Mouse (Mus musculus) liver, embryonic 15.5 days (tissue): Measurements from ENCODE around the gene Col4a3. TPM values are rescaled to one million over a fixed set of nuclear protein-coding genes. Genes with fewer than 3 reads are reported as not detected.

Source experiments
- ATAC-seq: fragments of 200-750 bp; cut with Nextera tagmentation; 2 replicates; pipeline ENCODE4 v1.8.0; 2017; ENCODE audit warnings: moderate number of reproducible peaks, mild to moderate bottlenecking, moderate library complexity; ENCODE audit not compliant: insufficient read depth
- H3K27ac ChIP-seq: fragments of 300-500 bp; sonication (generic); replicated peaks from 2 replicates; pipeline ENCODE4 v1.5.1; 2015; ENCODE audit warnings: mild to moderate bottlenecking, inconsistent platforms
- H3K27me3 ChIP-seq: fragments of 300-500 bp; sonication (generic); 2 replicates; pipeline ENCODE4 v1.6.1; 2015; ENCODE audit warnings: mild to moderate bottlenecking, inconsistent platforms
- H3K36me3 ChIP-seq: fragments of 300-500 bp; sonication (generic); replicated peaks from 2 replicates; pipeline ENCODE4 v1.6.1; 2015; ENCODE audit warnings: moderate library complexity, mild to moderate bottlenecking, inconsistent platforms
- H3K4me1 ChIP-seq: fragments of 300-500 bp; sonication (generic); replicated peaks from 2 replicates; pipeline ENCODE4 v1.6.1; 2015; ENCODE audit warnings: inconsistent platforms
- H3K4me2 ChIP-seq: fragments of 300-500 bp; sonication (generic); 2 replicates; pipeline ENCODE4 v1.6.1; 2015; ENCODE audit warnings: moderate library complexity, mild to moderate bottlenecking, inconsistent platforms
- H3K4me3 ChIP-seq: fragments of 300-500 bp; sonication (generic); replicated peaks from 2 replicates; pipeline ENCODE4 v1.5.1; 2015; ENCODE audit warnings: mild to moderate bottlenecking, inconsistent platforms
- H3K9ac ChIP-seq: fragments of 300-500 bp; sonication (generic); 2 replicates; pipeline ENCODE4 v1.6.1; 2015; ENCODE audit warnings: moderate library complexity, mild to moderate bottlenecking, inconsistent platforms
- H3K9me3 ChIP-seq: fragments of 300-500 bp; sonication (generic); replicated peaks from 2 replicates; pipeline ENCODE4 v1.6.1; 2016; ENCODE audit warnings: inconsistent platforms
- WGBS: fragments of 180-500 bp; shearing (Covaris S2); methylation state at CpG from one replicate; pipeline ENCODE4 v1.1.7; 2015; ENCODE audit warnings: mixed read lengths; ENCODE audit not compliant: insufficient replicate concordance; 5-methylcytosine and 5-hydroxymethylcytosine counted together
- polyA plus RNA-seq: library from polyadenylated mRNA; unstranded; fragments of >200 nt; fragmentation: Nextera tagmentation; extraction: Ambion mirVana; gene quantifications from 2 replicates; pipeline ENCODE4 v1.2.1, GENCODE M21; 2015

Gene Col4a3
- polyA plus RNA-seq, 1 experiment from 2014 or later = 0.21 TPM

- Histone ChIP-seq H3K27ac (no peak overlapping the region), H3K9me3 (no peaks in the 10 kb centered on the region), H3K4me2 (no peak overlapping the region), H3K36me3 (no peaks in the 10 kb centered on the region), H3K9ac (no peak overlapping the region), H3K4me1 (no peaks in the 10 kb centered on the region), H3K27me3 (no peaks in the 10 kb centered on the region), H3K4me3 (no peak overlapping the region)
- ATAC-seq = no peak
- 61% methylated on average over 3 of the region's 3 CpGs for WGBS
Observed at GRCm38 (mm10) chr1:82575681-82576080, 11.0 kb upstream of the Col4a3 start.

GRCm38 (mm10) chr1:82576182-82576581 lies 10.5 kb upstream of the Col4a3 start:
- Histone ChIP-seq H3K9ac (no peak overlapping the region), H3K4me3 (no peak overlapping the region), H3K27me3 (no peaks in the 10 kb centered on the region), H3K36me3 (no peaks in the 10 kb centered on the region), H3K4me1 (no peaks in the 10 kb centered on the region), H3K27ac (no peak overlapping the region), H3K9me3 (no peaks in the 10 kb centered on the region), H3K4me2 (no peak overlapping the region)
- no peak for ATAC-seq
- 57% methylated on average over 2 of the region's 2 CpGs for WGBS

- Histone ChIP-seq H3K4me1 (no peaks in the 10 kb centered on the region), H3K36me3 (no peaks in the 10 kb centered on the region), H3K9me3 (no peaks in the 10 kb centered on the region), H3K9ac (no peak overlapping the region), H3K27me3 (no peaks in the 10 kb centered on the region), H3K27ac (no peak overlapping the region), H3K4me3 (no peak overlapping the region), H3K4me2 (no peak overlapping the region)
- ATAC-seq = no peak
- WGBS = 67% methylated on average over 10 of the region's 10 CpGs
Observed at GRCm38 (mm10) chr1:82577339-82577738, 9.4 kb upstream of the Col4a3 start.

GRCm38 (mm10) chr1:82577915-82578314 lies 8.8 kb upstream of the Col4a3 start:
- Histone ChIP-seq H3K4me3 (no peak overlapping the region), H3K4me1 (no peaks in the 10 kb centered on the region), H3K9me3 (no peaks in the 10 kb centered on the region), H3K27me3 (no peaks in the 10 kb centered on the region), H3K27ac (no peak overlapping the region), H3K36me3 (no peaks in the 10 kb centered on the region), H3K4me2 (no peak overlapping the region), H3K9ac (no peak overlapping the region)
- ATAC-seq = no peak
- WGBS = 25% methylated on average over 3 of the region's 3 CpGs

- Histone ChIP-seq H3K4me1 (no peaks in the 10 kb centered on the region), H3K4me3 (no peak overlapping the region), H3K27me3 (no peaks in the 10 kb centered on the region), H3K9ac (no peak overlapping the region), H3K36me3 (no peaks in the 10 kb centered on the region), H3K4me2 (no peak overlapping the region), H3K9me3 (no peaks in the 10 kb centered on the region), H3K27ac (no peak overlapping the region)
- no peak for ATAC-seq
- WGBS = 47% methylated on average over 4 of the region's 4 CpGs
Observed at GRCm38 (mm10) chr1:82578320-82578719, 8.4 kb upstream of the Col4a3 start.

GRCm38 (mm10) chr1:82585981-82586380 lies 740 bp upstream of the Col4a3 start:
- Histone ChIP-seq H3K27me3 (peaks cover 24% of the 10 kb centered on the region), H3K9me3 (no peaks in the 10 kb centered on the region), H3K4me3 (no peak overlapping the region), H3K9ac (no peak overlapping the region), H3K36me3 (no peaks in the 10 kb centered on the region), H3K4me1 (no peaks in the 10 kb centered on the region), H3K27ac (no peak overlapping the region), H3K4me2 (no peak overlapping the region)
- WGBS = 56% methylated on average over 7 of the region's 7 CpGs
- no peak for ATAC-seq

GRCm38 (mm10) chr1:82590266-82590665 lies 3.5 kb downstream of the Col4a3 start:
- 38% methylated on average over 4 of the region's 4 CpGs for WGBS
- no peak for ATAC-seq
- H3K4me2 ChIP-seq = no peak overlapping the region
- H3K36me3 ChIP-seq = no peaks in the 10 kb centered on the region
- no peak overlapping the region for H3K4me3 ChIP-seq
- H3K9ac ChIP-seq = no peak overlapping the region
- H3K27ac ChIP-seq = no peak overlapping the region
- peaks cover 24% of the 10 kb centered on the region for H3K27me3 ChIP-seq
- H3K9me3 ChIP-seq = no peaks in the 10 kb centered on the region
- no peaks in the 10 kb centered on the region for H3K4me1 ChIP-seq

- Histone ChIP-seq H3K27me3 (no peaks in the 10 kb centered on the region), H3K4me3 (no peak overlapping the region), H3K36me3 (no peaks in the 10 kb centered on the region), H3K9ac (no peak overlapping the region), H3K4me1 (no peaks in the 10 kb centered on the region), H3K9me3 (no peaks in the 10 kb centered on the region), H3K27ac (no peak overlapping the region), H3K4me2 (no peak overlapping the region)
- no peak for ATAC-seq
- 51% methylated on average over 6 of the region's 6 CpGs for WGBS
Observed at GRCm38 (mm10) chr1:82596864-82597596, 10.3 kb downstream of the Col4a3 start.

GRCm38 (mm10) chr1:82603198-82603950 lies 16.7 kb downstream of the Col4a3 start:
- Histone ChIP-seq H3K36me3 (no peaks in the 10 kb centered on the region), H3K27ac (no peak overlapping the region), H3K4me3 (no peak overlapping the region), H3K4me1 (no peaks in the 10 kb centered on the region), H3K27me3 (no peaks in the 10 kb centered on the region), H3K9ac (no peak overlapping the region), H3K4me2 (no peak overlapping the region), H3K9me3 (no peaks in the 10 kb centered on the region)
- ATAC-seq = no peak
- 53% methylated on average over 7 of the region's 7 CpGs for WGBS

GRCm38 (mm10) chr1:82605347-82605746 lies 18.6 kb downstream of the Col4a3 start:
- Histone ChIP-seq H3K4me1 (no peaks in the 10 kb centered on the region), H3K9me3 (no peaks in the 10 kb centered on the region), H3K4me2 (no peak overlapping the region), H3K27me3 (no peaks in the 10 kb centered on the region), H3K4me3 (no peak overlapping the region), H3K27ac (no peak overlapping the region), H3K9ac (no peak overlapping the region), H3K36me3 (no peaks in the 10 kb centered on the region)
- ATAC-seq = no peak
- 61% methylated on average over 7 of the region's 7 CpGs for WGBS

GRCm38 (mm10) chr1:82605856-82606255 lies 19.1 kb downstream of the Col4a3 start:
- ATAC-seq = no peak
- Histone ChIP-seq H3K27ac (no peak overlapping the region), H3K9me3 (no peaks in the 10 kb centered on the region), H3K27me3 (no peaks in the 10 kb centered on the region), H3K4me1 (no peaks in the 10 kb centered on the region), H3K4me3 (no peak overlapping the region), H3K9ac (no peak overlapping the region), H3K36me3 (no peaks in the 10 kb centered on the region), H3K4me2 (no peak overlapping the region)
- WGBS = 62% methylated on average over 7 of the region's 7 CpGs
